Mouse (Mus musculus): ENCODE measurements at regions not wholly inside any gene's neighbourhood (a gene's known extent, or its start where the extent isn't known, plus 50 kb on each side); places are given as distances from the start of the nearest gene placed in this dataset.

GRCm38 (mm10) chr2:133614672-133615071, 62.7 kb downstream of the Bmp2 start:
- Histone ChIP-seq H3K4me1 (ENCODE audit: control insufficient read depth, insufficient read depth, low read length) (no peaks in the 10 kb centered on the region), H3K4me3 (replicated peaks; ENCODE audit: extremely low read depth, low read depth, low read length) (no peak overlapping the region)
- TF ChIP-seq POLR2A (IDR thresholded peaks at IDR 0.05; ENCODE audit: borderline replicate concordance, extremely low read depth, low read depth, low read length): no peak
- TF ChIP-seq CTCF (IDR thresholded peaks at IDR 0.05; ENCODE audit: insufficient read depth, low read length): peak; percentile 52
- DNase-seq: no peak
- 33% methylated on average over 4 of the region's 4 CpGs for WGBS

GRCm38 (mm10) chr2:133615299-133615698, 63.3 kb downstream of the Bmp2 start:
- H3K4me3 ChIP-seq (replicated peaks; ENCODE audit: extremely low read depth, low read depth, low read length): no peak overlapping the region
- no peak for DNase-seq
- no peaks in the 10 kb centered on the region for H3K4me1 ChIP-seq (ENCODE audit: control insufficient read depth, insufficient read depth, low read length)
- TF ChIP-seq CTCF (IDR thresholded peaks at IDR 0.05; ENCODE audit: insufficient read depth, low read length) (no peak), POLR2A (IDR thresholded peaks at IDR 0.05; ENCODE audit: borderline replicate concordance, extremely low read depth, low read depth, low read length) (no peak)
- 83% methylated on average over 3 of the region's 3 CpGs for WGBS

- H3K4me3 ChIP-seq (replicated peaks; ENCODE audit: extremely low read depth, low read depth, low read length): no peak overlapping the region
- H3K4me1 ChIP-seq (ENCODE audit: control insufficient read depth, insufficient read depth, low read length): no peaks in the 10 kb centered on the region
- WGBS: 49% methylated on average over 3 of the region's 3 CpGs
- TF ChIP-seq CTCF (IDR thresholded peaks at IDR 0.05; ENCODE audit: insufficient read depth, low read length) (no peak), POLR2A (IDR thresholded peaks at IDR 0.05; ENCODE audit: borderline replicate concordance, extremely low read depth, low read depth, low read length) (no peak)
- no peak for DNase-seq
Measured at GRCm38 (mm10) chr2:133617317-133617835, 65.4 kb downstream of the Bmp2 start.

GRCm38 (mm10) chr2:133622523-133622922, 70.6 kb downstream of the Bmp2 start:
- no peaks in the 10 kb centered on the region for H3K4me1 ChIP-seq (ENCODE audit: control insufficient read depth, insufficient read depth, low read length)

GRCm38 (mm10) chr2:133625542-133625941, 73.6 kb downstream of the Bmp2 start:
- 20% methylated on average over 2 of the region's 2 CpGs for WGBS
- DNase-seq: no peak
- H3K4me3 ChIP-seq (replicated peaks; ENCODE audit: extremely low read depth, low read depth, low read length): no peak overlapping the region
- no peaks in the 10 kb centered on the region for H3K4me1 ChIP-seq (ENCODE audit: control insufficient read depth, insufficient read depth, low read length)
- TF ChIP-seq CTCF (IDR thresholded peaks at IDR 0.05; ENCODE audit: insufficient read depth, low read length) (no peak), POLR2A (IDR thresholded peaks at IDR 0.05; ENCODE audit: borderline replicate concordance, extremely low read depth, low read depth, low read length) (no peak)

More at GRCm38 (mm10) chr2:133622523-133622922, 70.6 kb downstream of the Bmp2 start:
- DNase-seq: no peak
- WGBS: 29% methylated on average over 2 of the region's 2 CpGs
- TF ChIP-seq POLR2A (IDR thresholded peaks at IDR 0.05; ENCODE audit: borderline replicate concordance, extremely low read depth, low read depth, low read length) (no peak), CTCF (IDR thresholded peaks at IDR 0.05; ENCODE audit: insufficient read depth, low read length) (no peak)
- no peak overlapping the region for H3K4me3 ChIP-seq (replicated peaks; ENCODE audit: extremely low read depth, low read depth, low read length)

- TF ChIP-seq POLR2A (IDR thresholded peaks at IDR 0.05; ENCODE audit: borderline replicate concordance, extremely low read depth, low read depth, low read length) (no peak), CTCF (IDR thresholded peaks at IDR 0.05; ENCODE audit: insufficient read depth, low read length) (no peak)
- no peak overlapping the region for H3K4me3 ChIP-seq (replicated peaks; ENCODE audit: extremely low read depth, low read depth, low read length)
- no peak for DNase-seq
- no peaks in the 10 kb centered on the region for H3K4me1 ChIP-seq (ENCODE audit: control insufficient read depth, insufficient read depth, low read length)
- 88% methylated on average over 6 of the region's 6 CpGs for WGBS
Measured at GRCm38 (mm10) chr2:133628874-133629273, 76.9 kb downstream of the Bmp2 start.

- no peak for DNase-seq
- TF ChIP-seq POLR2A (IDR thresholded peaks at IDR 0.05; ENCODE audit: borderline replicate concordance, extremely low read depth, low read depth, low read length) (no peak), CTCF (IDR thresholded peaks at IDR 0.05; ENCODE audit: insufficient read depth, low read length) (no peak)
- Histone ChIP-seq H3K4me1 (ENCODE audit: control insufficient read depth, insufficient read depth, low read length) (no peaks in the 10 kb centered on the region), H3K4me3 (replicated peaks; ENCODE audit: extremely low read depth, low read depth, low read length) (no peak overlapping the region)
- 13% methylated on average over 1 of the region's 1 CpGs for WGBS
Measured at GRCm38 (mm10) chr2:133635434-133635833, 83.5 kb downstream of the Bmp2 start.

GRCm38 (mm10) chr2:133649874-133650481, 98.0 kb downstream of the Bmp2 start:
- TF ChIP-seq POLR2A (IDR thresholded peaks at IDR 0.05; ENCODE audit: borderline replicate concordance, extremely low read depth, low read depth, low read length): no peak
- TF ChIP-seq CTCF (IDR thresholded peaks at IDR 0.05; ENCODE audit: insufficient read depth, low read length): no peak
- Histone ChIP-seq H3K4me1 (ENCODE audit: control insufficient read depth, insufficient read depth, low read length) (no peaks in the 10 kb centered on the region), H3K4me3 (replicated peaks; ENCODE audit: extremely low read depth, low read depth, low read length) (no peak overlapping the region)
- 70% methylated on average over 6 of the region's 6 CpGs for WGBS
- DNase-seq: no peak

GRCm38 (mm10) chr2:133666331-133667054, 114.5 kb downstream of the Bmp2 start:
- no peak overlapping the region for H3K4me3 ChIP-seq (replicated peaks; ENCODE audit: extremely low read depth, low read depth, low read length)
- TF ChIP-seq CTCF (IDR thresholded peaks at IDR 0.05; ENCODE audit: insufficient read depth, low read length) (no peak), POLR2A (IDR thresholded peaks at IDR 0.05; ENCODE audit: borderline replicate concordance, extremely low read depth, low read depth, low read length) (no peak)
- no peak for DNase-seq
- WGBS: 85% methylated on average over 9 of the region's 9 CpGs
- no peaks in the 10 kb centered on the region for H3K4me1 ChIP-seq (ENCODE audit: control insufficient read depth, insufficient read depth, low read length)

GRCm38 (mm10) chr2:133667055-133667395, 115.1 kb downstream of the Bmp2 start:
- TF ChIP-seq CTCF (IDR thresholded peaks at IDR 0.05; ENCODE audit: insufficient read depth, low read length) (no peak), POLR2A (IDR thresholded peaks at IDR 0.05; ENCODE audit: borderline replicate concordance, extremely low read depth, low read depth, low read length) (no peak)
- no peaks in the 10 kb centered on the region for H3K4me1 ChIP-seq (ENCODE audit: control insufficient read depth, insufficient read depth, low read length)
- no peak for DNase-seq
- WGBS: 56% methylated on average over 3 of the region's 3 CpGs
- H3K4me3 ChIP-seq (replicated peaks; ENCODE audit: extremely low read depth, low read depth, low read length): no peak overlapping the region

All from lung, adult 2 months (tissue).